Mouse (Mus musculus): ENCODE measurements at regions not wholly inside any gene's neighbourhood (a gene's known extent, or its start where the extent isn't known, plus 50 kb on each side); places are given as distances from the start of the nearest gene placed in this dataset.

DNA sequence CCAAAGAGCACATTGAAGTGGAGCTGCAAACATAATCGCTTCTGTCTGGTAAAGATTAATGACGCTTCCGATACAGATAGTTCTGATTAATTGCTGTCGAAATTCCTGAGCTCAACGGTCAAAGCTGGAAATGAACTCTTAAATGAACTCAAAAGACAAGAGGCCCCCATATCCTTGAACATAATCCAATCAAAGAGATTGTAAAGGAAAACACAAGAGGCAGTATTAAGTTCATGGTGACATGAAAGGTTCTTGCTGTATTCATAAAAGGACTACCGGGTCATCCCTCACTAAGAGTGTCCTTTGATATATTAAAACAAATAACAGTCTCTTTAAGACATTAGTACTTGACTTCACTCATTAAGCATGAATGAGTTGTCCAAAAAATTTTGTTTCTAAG is 225.4 kb upstream of the Pdzrn3 start:
- TF ChIP-seq CTCF (IDR thresholded peaks at IDR 0.05) (no peak), POLR2A (IDR thresholded peaks at IDR 0.05; ENCODE audit: insufficient read depth, low read depth, low read length) (no peak)
